Mouse (Mus musculus) midbrain, embryonic 14.5 days (tissue): ENCODE measurements around the gene Fbxl17. TPM values are rescaled to one million over a fixed set of nuclear protein-coding genes. Genes with fewer than 3 reads are reported as not detected.

ENCODE experiments used
- ATAC-seq: fragments of 200-750 bp; cut with Nextera tagmentation; 2 replicates; pipeline ENCODE4 v1.8.0; 2017; ENCODE audit warnings: moderate number of reproducible peaks, moderate library complexity; ENCODE audit not compliant: low FRiP score, low TSS enrichment
- DNase-seq: peaks from one replicate; pipeline ENCODE4 v3.0.0-alpha.2; 2015
- H3K27ac ChIP-seq: fragments of 300-500 bp; sonication (generic); replicated peaks from 2 replicates; pipeline ENCODE4 v1.5.1; 2014; ENCODE audit warnings: mild to moderate bottlenecking, low read depth, low read length, moderate library complexity
- H3K27me3 ChIP-seq: fragments of 300-500 bp; sonication (generic); 2 replicates; pipeline ENCODE4 v1.6.1; 2014; ENCODE audit warnings: low read length, control low read depth, mixed read lengths; ENCODE audit not compliant: control insufficient read depth, insufficient read depth
- H3K36me3 ChIP-seq: fragments of 300-500 bp; sonication (generic); 2 replicates; pipeline ENCODE4 v1.6.1; 2014; ENCODE audit warnings: low read length, control low read depth; ENCODE audit not compliant: control insufficient read depth, insufficient read depth
- H3K4me1 ChIP-seq: fragments of 300-500 bp; sonication (generic); 2 replicates; pipeline ENCODE4 v1.6.1; 2014; ENCODE audit warnings: mild to moderate bottlenecking, antibody characterized with exemption, low read length, control low read depth; ENCODE audit not compliant: control insufficient read depth, insufficient read depth
- H3K4me2 ChIP-seq: fragments of 300-500 bp; sonication (generic); 2 replicates; pipeline ENCODE4 v1.6.1; 2014; ENCODE audit warnings: mild to moderate bottlenecking, low read length, moderate library complexity
- H3K4me3 ChIP-seq: fragments of 300-500 bp; sonication (generic); replicated peaks from 2 replicates; pipeline ENCODE4 v1.5.1; 2014; ENCODE audit warnings: low read depth, low read length
- H3K9ac ChIP-seq: fragments of 300-500 bp; sonication (generic); replicated peaks from 2 replicates; pipeline ENCODE4 v1.6.1; 2014; ENCODE audit warnings: mild to moderate bottlenecking, low read length, moderate library complexity
- H3K9me3 ChIP-seq: fragments of 300-500 bp; sonication (generic); 2 replicates; pipeline ENCODE4 v1.6.1; 2016; ENCODE audit warnings: low read length, control low read depth, mixed read lengths; ENCODE audit not compliant: control insufficient read depth
- WGBS: fragments of 180-500 bp; shearing (Covaris S2); extraction: QIAGEN DNeasy Blood & Tissue Kit; methylation state at CpG from one replicate; pipeline ENCODE4 v1.1.7; 2014; 5-methylcytosine and 5-hydroxymethylcytosine counted together
- polyA plus RNA-seq: library from polyadenylated mRNA; unstranded; fragments of >200 nt; fragmentation: Nextera tagmentation; extraction: Ambion mirVana; gene quantifications from 2 replicates; pipeline ENCODE4 v1.2.1, GENCODE M21; 2014

Fbxl17 gene
- polyA plus RNA-seq, 1 experiment from 2014 or later: 53.5 TPM

- no peak for DNase-seq
- Histone ChIP-seq H3K4me3 (no peak overlapping the region), H3K27ac (no peak overlapping the region), H3K4me1 (peaks cover 4% of the 10 kb centered on the region; the same call in 1 of the 2 replicates), H3K27me3 (no peaks in the 10 kb centered on the region), H3K9ac (no peak overlapping the region), H3K4me2 (no peak overlapping the region), H3K36me3 (no peaks in the 10 kb centered on the region), H3K9me3 (no peaks in the 10 kb centered on the region)
- no peak for ATAC-seq
- 90% methylated on average over 6 of the region's 6 CpGs for WGBS
Measured at GRCm38 (mm10) chr17:63367476-63367875, 132.3 kb downstream of the Fbxl17 start.

GRCm38 (mm10) chr17:63366045-63366444, 133.8 kb downstream of the Fbxl17 start:
- no peak overlapping the region for H3K4me2 ChIP-seq
- DNase-seq (peak; percentile 31), ATAC-seq (no peak)
- H3K36me3 ChIP-seq: no peaks in the 10 kb centered on the region
- no peaks in the 10 kb centered on the region for H3K27me3 ChIP-seq
- H3K4me1 ChIP-seq: peaks cover 4% of the 10 kb centered on the region; the same call in 1 of the 2 replicates
- H3K9ac ChIP-seq: no peak overlapping the region
- H3K4me3 ChIP-seq: no peak overlapping the region
- no peak overlapping the region for H3K27ac ChIP-seq
- 64% methylated on average over 11 of the region's 11 CpGs for WGBS
- H3K9me3 ChIP-seq: no peaks in the 10 kb centered on the region

GRCm38 (mm10) chr17:63364605-63365004, 135.2 kb downstream of the Fbxl17 start:
- ATAC-seq: no peak

GRCm38 (mm10) chr17:63362196-63362595, 137.6 kb downstream of the Fbxl17 start:
- Histone ChIP-seq H3K27ac (no peak overlapping the region), H3K4me3 (no peak overlapping the region), H3K4me1 (no peaks in the 10 kb centered on the region), H3K36me3 (no peaks in the 10 kb centered on the region), H3K9me3 (no peaks in the 10 kb centered on the region), H3K9ac (no peak overlapping the region), H3K4me2 (no peak overlapping the region), H3K27me3 (no peaks in the 10 kb centered on the region)
- WGBS: 90% methylated on average over 3 of the region's 3 CpGs
- no peak for DNase-seq
- ATAC-seq: no peak

More at GRCm38 (mm10) chr17:63364605-63365004, 135.2 kb downstream of the Fbxl17 start:
- no peak for DNase-seq
- H3K27ac ChIP-seq: no peak overlapping the region
- no peak overlapping the region for H3K4me3 ChIP-seq
- peaks cover 4% of the 10 kb centered on the region; the same call in 1 of the 2 replicates for H3K4me1 ChIP-seq
- 93% methylated on average over 7 of the region's 7 CpGs for WGBS
- no peaks in the 10 kb centered on the region for H3K9me3 ChIP-seq
- no peak overlapping the region for H3K4me2 ChIP-seq
- H3K27me3 ChIP-seq: no peaks in the 10 kb centered on the region
- no peak overlapping the region for H3K9ac ChIP-seq
- H3K36me3 ChIP-seq: no peaks in the 10 kb centered on the region

GRCm38 (mm10) chr17:63361679-63362078, 138.1 kb downstream of the Fbxl17 start:
- Histone ChIP-seq H3K27ac (no peak overlapping the region), H3K4me1 (no peaks in the 10 kb centered on the region), H3K27me3 (no peaks in the 10 kb centered on the region), H3K9me3 (no peaks in the 10 kb centered on the region), H3K36me3 (no peaks in the 10 kb centered on the region), H3K4me2 (no peak overlapping the region), H3K9ac (no peak overlapping the region), H3K4me3 (no peak overlapping the region)
- no peak for DNase-seq
- WGBS: 95% methylated on average over 9 of the region's 9 CpGs
- ATAC-seq: no peak

- Histone ChIP-seq H3K27ac (no peak overlapping the region), H3K4me3 (no peak overlapping the region), H3K4me2 (no peak overlapping the region), H3K9me3 (no peaks in the 10 kb centered on the region), H3K36me3 (0 out of 2 replicates have a peak, but pooled peaks cover 3% of the 10 kb centered on the region), H3K27me3 (no peaks in the 10 kb centered on the region), H3K9ac (no peak overlapping the region), H3K4me1 (no peaks in the 10 kb centered on the region)
- no peak for DNase-seq
- ATAC-seq: no peak
- 82% methylated on average over 1 of the region's 1 CpGs for WGBS
Measured at GRCm38 (mm10) chr17:63358837-63359236, 141.0 kb downstream of the Fbxl17 start.

GRCm38 (mm10) chr17:63356202-63356601, 143.6 kb downstream of the Fbxl17 start:
- 0 out of 2 replicates have a peak, but pooled peaks cover 3% of the 10 kb centered on the region for H3K36me3 ChIP-seq
- H3K4me1 ChIP-seq: no peaks in the 10 kb centered on the region
- no peak for DNase-seq
- H3K4me2 ChIP-seq: no peak overlapping the region
- no peak overlapping the region for H3K9ac ChIP-seq
- no peaks in the 10 kb centered on the region for H3K9me3 ChIP-seq
- ATAC-seq: no peak
- H3K27me3 ChIP-seq: no peaks in the 10 kb centered on the region
- 91% methylated on average over 3 of the region's 3 CpGs for WGBS
- no peak overlapping the region for H3K27ac ChIP-seq
- no peak overlapping the region for H3K4me3 ChIP-seq

GRCm38 (mm10) chr17:63352634-63353195, 147.1 kb downstream of the Fbxl17 start:
- ATAC-seq: no peak
- WGBS: 88% methylated on average over 6 of the region's 6 CpGs
- no peak overlapping the region for H3K27ac ChIP-seq

GRCm38 (mm10) chr17:63351682-63352081, 148.1 kb downstream of the Fbxl17 start:
- H3K4me1 ChIP-seq: no peaks in the 10 kb centered on the region
- ATAC-seq: no peak
- no peak for DNase-seq
- no peak overlapping the region for H3K9ac ChIP-seq
- H3K36me3 ChIP-seq: 0 out of 2 replicates have a peak, but pooled peaks cover 3% of the 10 kb centered on the region
- H3K9me3 ChIP-seq: no peaks in the 10 kb centered on the region
- no peaks in the 10 kb centered on the region for H3K27me3 ChIP-seq
- H3K4me3 ChIP-seq: no peak overlapping the region
- H3K27ac ChIP-seq: no peak overlapping the region
- H3K4me2 ChIP-seq: no peak overlapping the region
- 36% methylated on average over 2 of the region's 2 CpGs for WGBS

More at GRCm38 (mm10) chr17:63352634-63353195, 147.1 kb downstream of the Fbxl17 start:
- Histone ChIP-seq H3K9ac (no peak overlapping the region), H3K36me3 (0 out of 2 replicates have a peak, but pooled peaks cover 3% of the 10 kb centered on the region), H3K4me3 (no peak overlapping the region), H3K4me2 (no peak overlapping the region), H3K9me3 (no peaks in the 10 kb centered on the region), H3K27me3 (no peaks in the 10 kb centered on the region), H3K4me1 (no peaks in the 10 kb centered on the region)
- no peak for DNase-seq
